Mouse (Mus musculus): ENCODE results near the gene H2-Ob. TPM values are rescaled to one million over a fixed set of nuclear protein-coding genes. Genes with fewer than 3 reads are reported as not detected.

The H2-Ob gene
- total and polyA plus RNA-seq, 3 experiments, result 13.7 to 31.9 (median 19.9) TPM

- no peak overlapping the region for H3K4me2 ChIP-seq (ENCODE audit: insufficient read depth, low read depth, poor library complexity, severe bottlenecking)
- dilution Hi-C loops (cut with MboI; ENCODE audit: extremely low pct_ligation_motif_present, extremely low pct_unique_long_range_greater_than_20kb, low sequenced_read_pairs) (no loop called here), in situ Hi-C loops (cut with MboI; ENCODE audit: low pct_ligation_motif_present, low pct_unique_long_range_greater_than_20kb, low sequenced_read_pairs) (no loop called here)
- no peak overlapping the region for H3K27ac ChIP-seq (ENCODE audit: insufficient read depth, low read depth)
- H3K4me1 ChIP-seq (ENCODE audit: control insufficient read depth in 1 of 2, insufficient read depth in 2 of 2), result peaks cover 9 to 34% of the 10 kb centered on the region in 2 experiments
- TF ChIP-seq GABPA (IDR thresholded peaks at IDR 0.05; ENCODE audit: insufficient replicate concordance, low read depth, low read length), result no peak
- no peak for TF ChIP-seq TCF12 (IDR thresholded peaks at IDR 0.05; ENCODE audit: low read depth, low read length)
- no peak for TF ChIP-seq POLR2A (IDR thresholded peaks at IDR 0.05; ENCODE audit: low read depth, low read length)
- no peak for TF ChIP-seq EP300 (IDR thresholded peaks at IDR 0.05; ENCODE audit: low read length)
- no peak for TF ChIP-seq MXI1 (IDR thresholded peaks at IDR 0.05; ENCODE audit: low read depth, low read length)
- TF ChIP-seq MAX (IDR thresholded peaks at IDR 0.05; ENCODE audit: low read length), result no peak
- TF ChIP-seq ETS1 (conservative IDR thresholded peaks at IDR 0.05; ENCODE audit: low read depth, low read length), result no peak
- TF ChIP-seq SMC3 (IDR thresholded peaks at IDR 0.05; ENCODE audit: low read depth, low read length), result no peak
- TF ChIP-seq NELFE (IDR thresholded peaks at IDR 0.05; ENCODE audit: low read depth, low read length), result no peak
- TF ChIP-seq USF2 (conservative IDR thresholded peaks at IDR 0.05; ENCODE audit: low read depth, low read length), result no peak
- TF ChIP-seq MEF2A (IDR thresholded peaks at IDR 0.05; ENCODE audit: borderline replicate concordance, low read depth, low read length), result no peak
- TF ChIP-seq IRF4 (IDR thresholded peaks at IDR 0.05; ENCODE audit: low read depth, low read length), result no peak
- no peak overlapping the region for H3K4me3 ChIP-seq (replicated peaks in 1 of 3; ENCODE audit: low read depth in 2 of 3, low read length in 2 of 3, poor library complexity in 1 of 3)
- no peak for DNase-seq (ENCODE audit: extremely low read depth)
- H3K36me3 ChIP-seq (replicated peaks in 1 of 2; ENCODE audit: control insufficient read depth in 1 of 2, insufficient read depth in 1 of 2, low read length in 1 of 2), result peaks cover 51 to 64% of the 10 kb centered on the region in 2 experiments
- peaks cover 26% of the 10 kb centered on the region for H3K79me2 ChIP-seq (replicated peaks; ENCODE audit: control insufficient read depth, extremely low read depth, insufficient read depth, poor library complexity, severe bottlenecking)
- H3K9ac ChIP-seq (ENCODE audit: insufficient read depth, low read depth), result no peak overlapping the region
- peaks cover 8% of the 10 kb centered on the region for H3K9me3 ChIP-seq (replicated peaks; ENCODE audit: low read length)
- H3K27me3 ChIP-seq (replicated peaks), result no peaks in the 10 kb centered on the region
These were observed 30.8 kb upstream of the H2-Ob start for GRCm38 (mm10) chr17:34207866-34208265.

DNA sequence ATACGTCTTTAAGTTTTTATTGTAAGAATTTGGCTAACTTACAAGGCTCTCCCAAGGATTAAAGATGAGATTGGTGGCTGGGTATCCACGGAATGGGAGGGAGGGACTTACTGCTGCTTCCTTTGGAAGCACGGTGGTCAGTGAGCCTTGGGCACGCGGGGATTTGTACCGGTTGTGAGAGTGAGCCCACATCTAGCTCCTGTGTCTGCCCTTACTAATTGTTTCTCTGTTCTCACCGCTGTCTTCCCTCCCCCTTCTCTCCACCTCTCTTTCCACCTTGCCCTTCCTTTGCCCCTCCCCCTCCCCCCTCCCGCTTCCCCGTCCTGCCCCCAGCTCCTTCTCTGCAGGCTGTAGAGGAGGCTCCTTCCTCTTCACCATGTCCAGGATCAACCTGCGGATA is 30.3 kb upstream of the H2-Ob start:
- H3K27ac ChIP-seq (ENCODE audit: insufficient read depth, low read depth), result no peak overlapping the region
- no peaks in the 10 kb centered on the region for H3K27me3 ChIP-seq (replicated peaks)
- dilution Hi-C loops (cut with MboI; ENCODE audit: extremely low pct_ligation_motif_present, extremely low pct_unique_long_range_greater_than_20kb, low sequenced_read_pairs), result no loop called here
- H3K4me3 ChIP-seq (replicated peaks in 1 of 3; ENCODE audit: low read depth in 2 of 3, low read length in 2 of 3, poor library complexity in 1 of 3), result no peak overlapping the region
- H3K36me3 ChIP-seq (replicated peaks in 1 of 2; ENCODE audit: control insufficient read depth in 1 of 2, insufficient read depth in 1 of 2, low read length in 1 of 2), result peaks cover 55 to 67% of the 10 kb centered on the region in 2 experiments
- in situ Hi-C loops (cut with MboI; ENCODE audit: low pct_ligation_motif_present, low pct_unique_long_range_greater_than_20kb, low sequenced_read_pairs), result no loop called here
- TF ChIP-seq MAFK (IDR thresholded peaks at IDR 0.05; ENCODE audit: insufficient replicate concordance, low read length) (no peak), RCOR1 (conservative IDR thresholded peaks at IDR 0.05; ENCODE audit: low read depth, low read length) (no peak), PAX5 (IDR thresholded peaks at IDR 0.05; ENCODE audit: low read length) (no peak), E2F4 (IDR thresholded peaks at IDR 0.05; ENCODE audit: insufficient replicate concordance, low read depth, low read length) (no peak), KAT2A (IDR thresholded peaks at IDR 0.05; ENCODE audit: insufficient replicate concordance, low read length) (no peak), MYC (IDR thresholded peaks at IDR 0.05; ENCODE audit: low read depth, low read length) (no peak), EP300 (IDR thresholded peaks at IDR 0.05; ENCODE audit: low read length) (no peak), ZNF384 (IDR thresholded peaks at IDR 0.05; ENCODE audit: low read depth, low read length) (no peak), POLR2AphosphoS2 (IDR thresholded peaks at IDR 0.05; ENCODE audit: low read depth, low read length) (no peak), SIN3A (IDR thresholded peaks at IDR 0.05; ENCODE audit: low read length) (no peak), CHD1 (IDR thresholded peaks at IDR 0.05; ENCODE audit: low read depth, low read length) (no peak), ETS1 (conservative IDR thresholded peaks at IDR 0.05; ENCODE audit: low read depth, low read length) (no peak), ZC3H11A (IDR thresholded peaks at IDR 0.05; ENCODE audit: low read depth, low read length) (no peak), HCFC1 (IDR thresholded peaks at IDR 0.05; ENCODE audit: low read depth, low read length) (no peak), NELFE (IDR thresholded peaks at IDR 0.05; ENCODE audit: low read depth, low read length) (no peak), ZMIZ1 (IDR thresholded peaks at IDR 0.05; ENCODE audit: low read depth, low read length) (no peak), CHD2 (IDR thresholded peaks at IDR 0.05; ENCODE audit: low read length) (no peak), IRF4 (IDR thresholded peaks at IDR 0.05; ENCODE audit: low read depth, low read length) (no peak)
- peaks cover 26% of the 10 kb centered on the region for H3K79me2 ChIP-seq (replicated peaks; ENCODE audit: control insufficient read depth, extremely low read depth, insufficient read depth, poor library complexity, severe bottlenecking)
- no peak overlapping the region for H3K9ac ChIP-seq (ENCODE audit: insufficient read depth, low read depth)
- peaks cover 6 to 30% of the 10 kb centered on the region in 2 experiments for H3K4me1 ChIP-seq (ENCODE audit: control insufficient read depth in 1 of 2, insufficient read depth in 2 of 2)
- H3K9me3 ChIP-seq (replicated peaks; ENCODE audit: low read length), result peaks cover 8% of the 10 kb centered on the region
- no peak for DNase-seq (ENCODE audit: extremely low read depth)
- no peak overlapping the region for H3K4me2 ChIP-seq (ENCODE audit: insufficient read depth, low read depth, poor library complexity, severe bottlenecking)

All from CH12.LX (cell line).